Mouse (Mus musculus): ENCODE measurements around the gene U2af2.

GRCm38 (mm10) chr7:5059421-5059820 is 2.5 kb upstream of the U2af2 start:
- TF ChIP-seq CTCF (IDR thresholded peaks at IDR 0.05; ENCODE audit: borderline replicate concordance, control insufficient read depth, extremely low read depth, insufficient read depth, low read length, poor library complexity), result no peak
- no peak for TF ChIP-seq POLR2A (IDR thresholded peaks at IDR 0.05; ENCODE audit: control insufficient read depth, extremely low read depth, insufficient read depth, low read length, poor library complexity)
